Mouse (Mus musculus) neural tube, embryonic 14.5 days (tissue): Measurements from ENCODE around the gene Camk1g. TPM values are rescaled to one million over a fixed set of nuclear protein-coding genes. Genes with fewer than 3 reads are reported as not detected.
A peak's percentile ranks its signal among the peaks of the same experiment; 100 is the strongest.

Experiments
- ATAC-seq: fragments of 200-750 bp; cut with Nextera tagmentation; 2 replicates; pipeline ENCODE4 v1.8.0; 2017; ENCODE audit warnings: low read depth, mild to moderate bottlenecking, moderate TSS enrichment, moderate library complexity
- H3K27ac ChIP-seq: fragments of 300-500 bp; sonication (generic); 2 replicates; pipeline ENCODE4 v1.5.1; 2014; ENCODE audit warnings: low read depth, mild to moderate bottlenecking, control low read depth, low read length, moderate library complexity, mixed read lengths
- H3K27me3 ChIP-seq: fragments of 300-500 bp; sonication (generic); 2 replicates; pipeline ENCODE4 v1.6.1; 2014; ENCODE audit warnings: low read length; ENCODE audit not compliant: control insufficient read depth, insufficient read depth
- H3K36me3 ChIP-seq: fragments of 300-500 bp; sonication (generic); 2 replicates; pipeline ENCODE4 v1.6.1; 2014; ENCODE audit warnings: low read length, mixed read lengths; ENCODE audit not compliant: control insufficient read depth, insufficient read depth
- H3K4me1 ChIP-seq: fragments of 300-500 bp; sonication (generic); 2 replicates; pipeline ENCODE4 v1.6.1; 2014; ENCODE audit warnings: low read length; ENCODE audit not compliant: control insufficient read depth, insufficient read depth
- H3K4me2 ChIP-seq: fragments of 300-500 bp; sonication (generic); 2 replicates; pipeline ENCODE4 v1.6.1; 2014; ENCODE audit warnings: mild to moderate bottlenecking, low read depth, low read length, control low read depth
- H3K4me3 ChIP-seq: fragments of 300-500 bp; sonication (generic); 2 replicates; pipeline ENCODE4 v1.5.1; 2014; ENCODE audit warnings: low read depth, low read length, control low read depth, mixed read lengths
- H3K9ac ChIP-seq: fragments of 300-500 bp; sonication (generic); replicated peaks from 2 replicates; pipeline ENCODE4 v1.6.1; 2014; ENCODE audit warnings: low read depth, mild to moderate bottlenecking, control low read depth, low read length, mixed read lengths
- H3K9me3 ChIP-seq: fragments of 300-500 bp; sonication (generic); 2 replicates; pipeline ENCODE4 v1.6.1; 2016; ENCODE audit warnings: low read length; ENCODE audit not compliant: control insufficient read depth
- WGBS: fragments of 180-500 bp; shearing (Covaris S2); extraction: QIAGEN DNeasy Blood & Tissue Kit; methylation state at CpG from one replicate; pipeline ENCODE4 v1.1.7; 2014; 5-methylcytosine and 5-hydroxymethylcytosine counted together
- polyA plus RNA-seq: library from polyadenylated mRNA; unstranded; fragments of >200 nt; fragmentation: Nextera tagmentation; extraction: Ambion mirVana; gene quantifications from 2 replicates; pipeline ENCODE4 v1.2.1, GENCODE M21; 2014

The Camk1g gene
- polyA plus RNA-seq, 1 experiment from 2014 or later = 51.0 TPM

DNA sequence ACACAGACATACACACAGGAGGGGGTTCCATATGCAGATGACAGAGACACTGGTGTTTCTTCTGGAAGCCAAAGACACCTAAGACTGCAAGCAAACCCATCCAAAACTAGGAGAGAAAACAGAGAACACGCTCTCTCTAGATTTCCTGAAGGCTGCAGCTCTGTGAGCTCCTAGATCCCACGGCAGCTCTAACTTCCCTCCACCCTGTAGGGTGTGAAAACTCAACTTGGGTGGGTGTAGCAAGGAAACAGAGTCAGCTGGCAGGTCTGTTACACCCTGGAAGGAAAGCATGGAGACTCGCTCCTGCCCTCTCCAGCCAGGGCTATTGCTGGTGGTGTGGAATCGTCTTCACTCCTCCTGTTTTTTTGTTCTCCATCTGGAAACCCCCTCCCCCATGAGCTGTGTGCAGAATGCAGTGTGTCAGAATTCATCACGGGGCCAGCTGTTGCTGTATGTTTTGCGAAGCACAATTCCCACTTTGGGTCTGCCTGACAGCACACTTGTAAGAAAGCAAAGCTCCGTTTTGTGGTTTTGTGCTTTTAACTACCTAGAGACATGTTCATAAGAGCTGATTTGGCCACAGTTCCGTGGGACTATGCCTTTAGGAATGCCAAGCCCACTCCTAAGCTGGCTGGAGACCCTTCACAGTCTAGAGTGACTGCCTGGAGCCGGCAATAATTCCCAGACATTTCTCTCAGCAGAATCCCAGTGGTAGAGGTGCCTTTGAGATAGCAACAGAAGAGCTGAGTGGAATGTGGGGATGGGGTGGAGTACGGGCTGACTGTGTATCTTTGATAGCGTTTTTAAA, 11.7 kb upstream of the Camk1g start:
- Histone ChIP-seq H3K9ac (no peak overlapping the region), H3K4me3 (no peak overlapping the region), H3K9me3 (no peaks in the 10 kb centered on the region), H3K36me3 (no peaks in the 10 kb centered on the region), H3K27me3 (no peaks in the 10 kb centered on the region), H3K4me1 (peaks cover 11% of the 10 kb centered on the region; the same call in 1 of the 2 replicates), H3K27ac (peak overlapping the region; percentile 1; the same call in 1 of the 2 replicates), H3K4me2 (peak overlapping the region; percentile 33)
- peak; percentile 14; the same call in 1 of the 2 replicates for ATAC-seq
- WGBS = 32% methylated on average over 11 of the region's 11 CpGs

DNA sequence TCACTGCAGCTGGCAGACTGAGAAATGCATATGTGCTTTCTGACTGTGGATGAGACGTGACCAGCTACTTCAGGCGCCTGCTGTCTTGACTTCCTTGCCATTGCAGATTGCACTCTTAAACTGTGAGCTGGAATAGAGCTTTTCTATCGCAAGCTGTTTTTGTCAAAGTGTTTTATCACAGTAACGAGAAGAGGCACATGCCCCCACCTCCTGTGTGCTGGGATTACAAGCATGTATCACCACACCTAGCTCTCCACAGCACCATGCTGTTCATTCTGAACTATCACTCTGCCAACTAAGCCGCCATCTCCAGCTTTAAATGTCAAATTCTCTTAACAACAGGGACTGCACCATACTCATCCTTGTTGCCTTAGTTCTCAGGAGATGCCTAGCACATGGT, 10.8 kb upstream of the Camk1g start:
- ATAC-seq = no peak
- Histone ChIP-seq H3K27me3 (no peaks in the 10 kb centered on the region), H3K4me3 (no peak overlapping the region), H3K4me1 (peaks cover 6% of the 10 kb centered on the region; the same call in 1 of the 2 replicates), H3K9ac (no peak overlapping the region), H3K9me3 (no peaks in the 10 kb centered on the region), H3K4me2 (no peak overlapping the region), H3K36me3 (no peaks in the 10 kb centered on the region), H3K27ac (no peak overlapping the region)
- WGBS = 88% methylated on average over 5 of the region's 5 CpGs

DNA sequence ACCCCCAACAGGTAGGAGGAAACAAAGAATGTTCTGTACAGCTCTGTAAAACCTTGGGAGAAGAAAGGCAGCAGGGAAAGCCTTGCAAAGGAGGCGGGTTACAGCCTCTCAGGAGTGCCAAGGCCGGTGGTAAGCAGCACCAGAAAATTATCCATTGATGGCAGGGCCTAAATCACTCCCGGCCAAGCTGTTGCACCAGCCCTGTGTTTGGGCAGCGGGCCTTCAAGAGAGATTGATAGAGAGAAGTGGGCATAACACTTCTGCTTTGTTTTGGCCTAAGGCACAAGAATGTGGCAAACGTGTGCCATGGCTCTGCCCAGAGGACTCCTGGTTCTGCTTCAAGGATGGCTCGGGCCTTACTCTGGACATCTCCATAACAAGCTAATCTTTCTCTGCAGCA, 9.5 kb upstream of the Camk1g start:
- Histone ChIP-seq H3K4me3 (no peak overlapping the region), H3K9ac (no peak overlapping the region), H3K27me3 (no peaks in the 10 kb centered on the region), H3K4me1 (0 out of 2 replicates have a peak, but pooled peaks cover 2% of the 10 kb centered on the region), H3K36me3 (no peaks in the 10 kb centered on the region), H3K27ac (no peak overlapping the region), H3K9me3 (no peaks in the 10 kb centered on the region), H3K4me2 (no peak overlapping the region)
- ATAC-seq = no peak
- WGBS = 64% methylated on average over 6 of the region's 6 CpGs

DNA sequence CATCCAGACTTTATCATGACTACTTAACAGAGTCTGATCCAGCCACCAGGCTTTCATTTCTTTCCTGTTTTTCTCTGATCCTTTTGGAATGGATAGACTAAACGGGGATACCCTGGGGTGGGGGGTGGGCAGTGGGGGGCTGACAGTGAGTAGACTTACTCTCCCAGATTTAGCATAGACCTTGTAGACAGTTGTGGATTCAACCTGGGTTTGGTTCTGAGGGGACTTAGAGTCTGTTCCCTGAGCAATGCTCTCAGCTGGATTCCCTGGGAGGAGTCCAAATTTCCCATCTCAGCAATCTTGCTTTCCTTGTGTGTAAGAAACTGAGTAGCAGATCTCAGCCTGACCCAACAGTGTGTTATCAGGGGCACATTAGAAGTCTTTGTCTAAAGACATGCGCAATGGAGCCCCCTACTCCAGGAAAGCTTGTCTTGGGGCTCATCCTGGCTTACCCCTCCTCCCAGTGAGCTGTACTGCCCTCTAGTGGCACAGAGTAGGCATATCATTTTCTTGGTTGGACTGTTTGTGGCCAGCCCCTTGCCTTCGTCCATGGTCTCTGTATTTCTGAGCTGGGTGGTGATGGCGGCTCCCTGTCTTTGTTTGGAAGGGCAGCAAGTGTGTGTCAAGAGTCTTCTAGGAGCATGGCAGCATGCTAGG, 6.5 kb upstream of the Camk1g start:
- H3K4me1 ChIP-seq = 0 out of 2 replicates have a peak, but pooled peaks cover 2% of the 10 kb centered on the region
- H3K27me3 ChIP-seq = no peaks in the 10 kb centered on the region
- no peak overlapping the region for H3K4me2 ChIP-seq
- ATAC-seq = peak; percentile 75
- H3K27ac ChIP-seq = no peak overlapping the region
- WGBS = 27% methylated on average over 4 of the region's 4 CpGs
- no peak overlapping the region for H3K4me3 ChIP-seq
- no peak overlapping the region for H3K9ac ChIP-seq
- H3K36me3 ChIP-seq = no peaks in the 10 kb centered on the region
- H3K9me3 ChIP-seq = no peaks in the 10 kb centered on the region

DNA sequence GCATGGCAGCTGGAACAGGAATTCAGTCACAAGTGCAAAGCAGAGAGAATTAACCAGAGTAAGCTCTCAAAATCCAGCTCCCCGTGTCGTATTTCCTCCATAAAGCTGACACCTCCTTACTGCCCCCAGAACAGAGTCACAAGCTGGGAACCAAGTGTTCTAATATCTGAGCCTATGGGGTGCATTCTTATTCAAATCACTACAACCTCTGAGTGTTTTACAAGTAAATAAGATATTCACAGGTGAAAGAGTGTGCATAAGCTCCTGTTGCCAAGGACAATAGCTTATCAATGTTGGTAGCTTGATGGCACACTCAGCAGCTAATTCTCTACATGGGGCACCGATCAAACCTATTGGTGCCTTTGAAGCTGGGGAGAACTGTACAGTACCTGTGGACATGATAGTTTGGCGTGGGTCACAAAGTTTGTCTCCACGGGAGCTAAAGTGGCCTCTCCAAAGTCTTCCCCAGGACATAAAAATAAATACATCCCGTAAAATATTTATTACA, 3.9 kb upstream of the Camk1g start:
- H3K4me1 ChIP-seq = peaks cover 13% of the 10 kb centered on the region; the same call in 1 of the 2 replicates
- no peak overlapping the region for H3K27ac ChIP-seq
- H3K27me3 ChIP-seq = no peaks in the 10 kb centered on the region
- WGBS = 85% methylated on average over 6 of the region's 6 CpGs
- no peaks in the 10 kb centered on the region for H3K9me3 ChIP-seq
- no peaks in the 10 kb centered on the region for H3K36me3 ChIP-seq
- H3K9ac ChIP-seq = no peak overlapping the region
- no peak for ATAC-seq
- H3K4me2 ChIP-seq = no peak overlapping the region
- no peak overlapping the region for H3K4me3 ChIP-seq

DNA sequence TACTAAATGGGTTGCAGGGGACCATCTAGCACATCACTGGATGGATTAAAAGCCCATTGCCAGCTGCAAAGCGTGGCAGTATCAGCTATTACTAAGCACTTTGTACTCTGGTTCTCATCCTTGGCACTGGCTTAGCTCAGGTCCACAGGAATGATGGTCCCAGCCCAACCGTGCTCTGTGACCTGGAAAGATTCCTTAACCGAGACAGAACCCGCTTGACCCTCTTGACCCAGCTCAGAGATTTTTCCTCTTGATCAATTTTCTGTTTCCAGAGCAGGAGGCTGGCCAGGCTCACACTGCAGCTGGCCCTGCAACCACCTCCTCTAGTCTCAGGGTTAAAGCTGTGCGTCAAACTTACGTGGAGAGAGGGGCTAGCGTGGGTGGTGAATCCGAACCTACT, 1.0 kb downstream of the Camk1g start:
- Histone ChIP-seq H3K9me3 (no peaks in the 10 kb centered on the region), H3K4me2 (peak overlapping the region; percentile 82), H3K4me1 (peaks cover 23% of the 10 kb centered on the region), H3K27ac (no peak overlapping the region), H3K27me3 (no peaks in the 10 kb centered on the region), H3K9ac (peak overlapping the region; percentile 64), H3K36me3 (no peaks in the 10 kb centered on the region), H3K4me3 (peak overlapping the region; percentile 36)
- WGBS = 51% methylated on average over 8 of the region's 8 CpGs
- no peak for ATAC-seq

DNA sequence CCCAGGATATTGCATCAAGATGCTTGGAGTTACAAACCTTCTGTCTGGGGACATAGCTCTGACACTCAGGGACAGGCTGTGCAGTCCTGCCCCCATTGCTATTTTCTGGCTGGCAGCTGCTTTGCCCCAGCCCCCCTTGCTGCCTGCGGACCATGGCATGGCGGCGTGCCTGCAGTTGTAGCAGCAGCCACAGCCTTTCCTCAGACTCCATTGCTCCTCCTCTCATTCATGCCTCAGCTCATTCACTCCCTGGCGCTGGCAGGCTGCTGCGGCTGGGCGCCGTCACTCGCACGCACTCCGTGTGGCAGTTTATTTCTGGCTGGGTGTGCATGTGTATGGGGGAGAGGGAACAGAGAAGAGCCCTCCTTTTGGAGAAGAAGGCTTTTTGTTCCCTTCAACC, 2.0 kb downstream of the Camk1g start:
- H3K9ac ChIP-seq = peak overlapping the region; percentile 32; the same call in 1 of the 2 replicates
- peak; percentile 47; the same call in 1 of the 2 replicates for ATAC-seq
- H3K9me3 ChIP-seq = no peaks in the 10 kb centered on the region
- H3K27ac ChIP-seq = peak overlapping the region; percentile 23; the same call in 1 of the 2 replicates
- H3K4me3 ChIP-seq = peak overlapping the region; percentile 36; the same call in 1 of the 2 replicates
- H3K27me3 ChIP-seq = no peaks in the 10 kb centered on the region
- peaks cover 23% of the 10 kb centered on the region for H3K4me1 ChIP-seq
- H3K4me2 ChIP-seq = peak overlapping the region; percentile 82
- H3K36me3 ChIP-seq = no peaks in the 10 kb centered on the region
- WGBS = 14% methylated on average over 8 of the region's 10 CpGs

DNA sequence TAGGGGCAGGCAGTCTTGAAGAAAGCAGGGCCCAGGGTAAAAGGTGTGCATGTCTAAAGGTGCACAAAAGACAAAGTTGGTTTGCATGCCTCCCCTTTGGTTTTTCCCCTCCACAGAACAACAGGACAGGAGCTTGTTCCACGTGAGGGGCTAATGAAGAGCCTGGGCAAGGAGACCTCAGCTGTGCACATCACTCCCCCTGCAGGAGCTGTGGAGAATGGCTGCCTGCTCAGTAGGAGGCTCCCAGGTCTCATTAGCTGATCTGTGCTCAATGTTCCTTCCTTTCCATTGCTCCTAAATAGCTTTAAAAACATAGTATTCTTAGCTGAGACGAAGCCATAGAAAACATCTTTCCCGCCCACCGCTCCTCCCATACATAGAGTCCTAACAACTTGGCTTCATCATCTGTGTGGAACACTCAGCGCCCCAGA, 6.3 kb downstream of the Camk1g start:
- no peaks in the 10 kb centered on the region for H3K36me3 ChIP-seq
- no peak for ATAC-seq
- no peak overlapping the region for H3K27ac ChIP-seq
- H3K4me2 ChIP-seq = no peak overlapping the region
- peaks cover 11% of the 10 kb centered on the region for H3K4me1 ChIP-seq
- H3K27me3 ChIP-seq = no peaks in the 10 kb centered on the region
- no peak overlapping the region for H3K9ac ChIP-seq
- no peak overlapping the region for H3K4me3 ChIP-seq
- 64% methylated on average over 5 of the region's 5 CpGs for WGBS
- H3K9me3 ChIP-seq = no peaks in the 10 kb centered on the region

DNA sequence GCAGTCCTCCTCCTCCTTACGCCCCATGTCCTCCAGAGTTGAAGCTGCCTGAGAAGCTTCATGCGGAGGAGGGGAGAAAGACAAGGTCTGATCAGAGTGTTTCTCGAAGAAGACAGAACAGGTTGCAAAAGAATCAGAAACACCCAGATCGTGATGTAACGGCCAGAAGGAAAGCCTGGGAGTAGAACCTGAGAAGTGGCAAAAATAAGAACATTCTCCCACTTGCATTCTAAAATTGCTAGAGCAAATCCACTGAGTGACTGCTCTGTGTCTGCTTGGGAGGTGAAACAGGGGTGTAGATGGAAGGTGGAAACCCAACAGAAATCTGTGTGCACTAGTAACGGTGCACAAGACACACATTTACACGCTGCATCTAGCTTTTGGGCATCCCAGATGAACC, 8.0 kb downstream of the Camk1g start:
- 96% methylated on average over 7 of the region's 7 CpGs for WGBS
- Histone ChIP-seq H3K9ac (no peak overlapping the region), H3K4me2 (no peak overlapping the region), H3K27ac (no peak overlapping the region), H3K9me3 (no peaks in the 10 kb centered on the region), H3K36me3 (no peaks in the 10 kb centered on the region), H3K4me1 (no peaks in the 10 kb centered on the region), H3K27me3 (no peaks in the 10 kb centered on the region), H3K4me3 (no peak overlapping the region)
- no peak for ATAC-seq
